In the genomic region with DNA sequence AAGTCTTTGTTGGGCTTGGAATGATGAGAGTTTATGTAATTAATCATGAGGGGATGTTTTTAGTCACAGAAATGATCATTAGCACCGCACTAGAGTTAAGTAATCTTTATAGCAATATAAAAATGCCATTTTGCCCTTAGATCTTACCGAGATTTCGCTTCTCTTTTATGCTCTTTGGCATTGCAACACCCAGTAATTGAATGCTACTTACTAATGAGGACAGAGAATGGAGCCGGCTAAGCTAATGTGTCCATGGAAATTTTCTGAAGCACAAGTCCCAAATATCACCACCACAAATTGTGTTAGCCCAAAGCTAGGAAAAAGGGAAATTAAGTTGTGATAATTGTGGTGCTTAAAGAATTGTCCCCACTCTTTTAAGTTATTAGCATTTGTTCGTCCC, we compare ENCODE assay signal across 30 mouse cellular contexts. TPM values are rescaled to one million over a fixed set of nuclear protein-coding genes. Genes with fewer than 3 reads are reported as not detected.
A peak's percentile ranks its signal among the peaks of the same experiment; 100 is the strongest.
DNase-seq lines count a peak whose midpoint lies in the region; ATAC-seq and TF ChIP-seq lines count a peak whose summit lies in the region.
"Had no signal": no experiment of that assay in that cellular context is flagged by ENCODE, and none has a peak within 500 bp of the region (broad histone marks: within the 10 kb centered on the region; RNA-seq: fewer than 3 reads in every experiment).

No protein-coding gene starts in this region.

- no peaks in the 10 kb centered on the region for H3K27me3 ChIP-seq in lung, postnatal 0 days (replicated peaks; ENCODE audit: insufficient read depth, low read length)
- no peaks in the 10 kb centered on the region for H3K27me3 ChIP-seq in midbrain, embryonic 10.5 days (ENCODE audit: low read depth, poor library complexity, severe bottlenecking)
- H3K27me3 ChIP-seq: embryonic facial prominence, embryonic 12.5 days; embryonic facial prominence, embryonic 15.5 days; heart, embryonic 13.5 days had no signal

- no peaks in the 10 kb centered on the region for H3K9me3 ChIP-seq in lung, postnatal 0 days (ENCODE audit: low read length)
- no peaks in the 10 kb centered on the region for H3K9me3 ChIP-seq in midbrain, embryonic 10.5 days (replicated peaks)
- H3K9me3 ChIP-seq: embryonic facial prominence, embryonic 12.5 days; embryonic facial prominence, embryonic 15.5 days; heart, embryonic 10.5 days; heart, embryonic 13.5 days had no signal

- no peak for TF ChIP-seq CTCF in layer of hippocampus, adult 2 months (conservative IDR thresholded peaks at IDR 0.05)
- TF ChIP-seq CTCF in lung, postnatal 0 days (IDR thresholded peaks at IDR 0.05) = no peak
- TF ChIP-seq CTCF in brain, embryonic 14.5 days (IDR thresholded peaks at IDR 0.05; ENCODE audit: borderline replicate concordance, extremely low read depth, insufficient read depth, insufficient read length) = no peak

- peak overlapping the region; percentile 53; the same call in 1 of the 2 replicates for H3K4me3 ChIP-seq in layer of hippocampus, adult 2 months
- H3K4me3 ChIP-seq in lung, postnatal 0 days (ENCODE audit: low read depth, low read length) = no peak overlapping the region
- H3K4me3 ChIP-seq in midbrain, embryonic 10.5 days = no peak overlapping the region
- H3K4me3 ChIP-seq: heart, embryonic 10.5 days had no signal

- TF ChIP-seq EP300 in lung, postnatal 0 days (IDR thresholded peaks at IDR 0.05) = no peak

- no peaks in the 10 kb centered on the region for H3K36me3 ChIP-seq in lung, postnatal 0 days (ENCODE audit: insufficient read depth, low read length)
- no peaks in the 10 kb centered on the region for H3K36me3 ChIP-seq in midbrain, embryonic 10.5 days
- H3K36me3 ChIP-seq: embryonic facial prominence, embryonic 12.5 days; embryonic facial prominence, embryonic 15.5 days; heart, embryonic 10.5 days; heart, embryonic 13.5 days had no signal

- H3K27ac ChIP-seq in layer of hippocampus, adult 2 months = no peak overlapping the region; the same call in 1 of the 2 replicates
- H3K27ac ChIP-seq in lung, postnatal 0 days (ENCODE audit: low read length) = no peak overlapping the region
- no peak overlapping the region for H3K27ac ChIP-seq in midbrain, embryonic 10.5 days (replicated peaks)
- H3K27ac ChIP-seq: embryonic facial prominence, embryonic 12.5 days; embryonic facial prominence, embryonic 15.5 days; heart, adult 2 months; heart, embryonic 10.5 days; heart, embryonic 13.5 days; hindbrain, embryonic 14.5 days; hindbrain, postnatal 0 days had no signal

- no peak for TF ChIP-seq POLR2A in brain, embryonic 14.5 days (IDR thresholded peaks at IDR 0.05; ENCODE audit: borderline replicate concordance, extremely low read depth, insufficient read depth, insufficient read length, poor library complexity, severe bottlenecking)

- H3K4me1 ChIP-seq in lung, postnatal 0 days (ENCODE audit: insufficient read depth, low read depth, low read length) = no peaks in the 10 kb centered on the region
- H3K4me1 ChIP-seq in midbrain, embryonic 10.5 days = peaks cover 17% of the 10 kb centered on the region

- 61% methylated on average over 5 of the region's 5 CpGs for WGBS in lung, postnatal 0 days
- 90% methylated on average over 5 of the region's 5 CpGs for WGBS in midbrain, embryonic 10.5 days

- no peak for DNase-seq in layer of hippocampus, adult 2 months (ENCODE audit: low spot score in 2 of 2)
- no peak for DNase-seq in layer of hippocampus, postnatal 14 days (ENCODE audit: low spot score in 2 of 2)
- DNase-seq in lung, postnatal 0 days (ENCODE audit: low spot score) = peak; percentile 16
- no peak for DNase-seq in lung, postnatal 36 days
- DNase-seq in brain, embryonic 14.5 days (ENCODE audit: low read depth) = peak; percentile 59
- no peak for DNase-seq in midbrain, embryonic 10.5 days (ENCODE audit: low spot score)
- DNase-seq: adrenal gland, adult 8-10 months; adrenal gland, postnatal 25 days; gastrocnemius, postnatal 10 days; gastrocnemius, postnatal 36 days; heart, adult 2 months; heart, postnatal 14 days; heart, postnatal 4 days had no signal

- no peak overlapping the region for H3K4me2 ChIP-seq in lung, postnatal 0 days (replicated peaks; ENCODE audit: low read depth, low read length)

- no peak for ATAC-seq in lung, postnatal 0 days
- ATAC-seq: activated CD4-positive, CD25-positive, alpha-beta regulatory T cell, adult 4 months; CD4-positive, CD25-positive, alpha-beta regulatory T cell, adult 4 months had no signal

- H3K9ac ChIP-seq in lung, postnatal 0 days (replicated peaks; ENCODE audit: low read depth) = no peak overlapping the region
- H3K9ac ChIP-seq: embryonic facial prominence, embryonic 12.5 days; embryonic facial prominence, embryonic 15.5 days; heart, embryonic 13.5 days had no signal

RNA-seq across cellular contexts. Expression of a gene that starts 34.9 kb away (rescaled TPM):
- total RNA-seq in layer of hippocampus, adult 2 months (2021) = not detected
- not detected for total RNA-seq in layer of hippocampus, postnatal 14 days (2021)
- not detected in 2 replicates for polyA plus RNA-seq in lung, postnatal 0 days (2015; fragmentation: Nextera tagmentation; extraction: Ambion mirVana)
- not detected in 2 replicates for polyA plus RNA-seq in brain, embryonic 14.5 days (2012; rRNA removed)
- not detected in 2 replicates for polyA plus RNA-seq in midbrain, embryonic 10.5 days (2016; fragmentation: Nextera tagmentation; extraction: Ambion mirVana)
- total RNA-seq: common myeloid progenitor, adult 5-6 weeks; gastrocnemius, adult 18-20 months; gastrocnemius, postnatal 10 days; gastrocnemius, postnatal 36 days; granulocyte monocyte progenitor cell, adult 5-6 weeks; heart, adult 2 months; heart, postnatal 14 days; heart, postnatal 4 days; hindbrain, postnatal 0 days; MEL had no signal
- polyA plus RNA-seq: activated CD4-positive, CD25-positive, alpha-beta regulatory T cell, adult 4 months; C2C12; CD4-positive, CD25-positive, alpha-beta regulatory T cell, adult 4 months; embryonic facial prominence, embryonic 12.5 days; embryonic facial prominence, embryonic 15.5 days; forebrain, embryonic 11.5 days; forebrain, embryonic 16.5 days; heart, adult 2 months; heart, embryonic 10.5 days; heart, embryonic 13.5 days; heart, embryonic 16.5 days; hindbrain, embryonic 11.5 days; hindbrain, embryonic 14.5 days; hindbrain, postnatal 0 days had no signal

Comparison
In these comparisons a context has a peak if more than half of its experiments do, and no peak if none do; other contexts are left out.
1. DNase-seq: peak in lung, postnatal 0 days (single experiment) and brain, embryonic 14.5 days (single experiment); none in layer of hippocampus, adult 2 months (0 of 2), layer of hippocampus, postnatal 14 days (0 of 2), lung, postnatal 36 days (single experiment) and midbrain, embryonic 10.5 days (single experiment).